Mouse (Mus musculus) midbrain, embryonic 10.5 days (tissue): ENCODE measurements around the gene Hoxb5. TPM values are rescaled to one million over a fixed set of nuclear protein-coding genes. Genes with fewer than 3 reads are reported as not detected.
A peak's percentile ranks its signal among the peaks of the same experiment; 100 is the strongest.

Experiments used
- DNase-seq: peaks from one replicate; pipeline ENCODE4 v3.0.0-alpha.2; 2017; ENCODE audit warnings: low spot score
- H3K27ac ChIP-seq: fragments of 300-500 bp; sonication (generic); replicated peaks from 2 replicates; pipeline ENCODE4 v1.5.1; 2016; ENCODE audit warnings: mild to moderate bottlenecking
- H3K27me3 ChIP-seq: fragments of 300-500 bp; sonication (generic); 2 replicates; pipeline ENCODE4 v1.6.1; 2016; ENCODE audit warnings: low read depth, mild to moderate bottlenecking; ENCODE audit not compliant: poor library complexity, severe bottlenecking
- H3K36me3 ChIP-seq: fragments of 300-500 bp; sonication (generic); 2 replicates; pipeline ENCODE4 v1.6.1; 2016; ENCODE audit warnings: mild to moderate bottlenecking, moderate library complexity
- H3K4me1 ChIP-seq: fragments of 300-500 bp; sonication (generic); 2 replicates; pipeline ENCODE4 v1.6.1; 2016
- H3K4me3 ChIP-seq: fragments of 300-500 bp; sonication (generic); 2 replicates; pipeline ENCODE4 v1.5.1; 2016; ENCODE audit warnings: mild to moderate bottlenecking, moderate library complexity
- H3K9me3 ChIP-seq: fragments of 300-500 bp; sonication (generic); replicated peaks from 2 replicates; pipeline ENCODE4 v1.6.1; 2016; ENCODE audit warnings: mild to moderate bottlenecking
- WGBS: fragments of 180-500 bp; shearing (Covaris S2); methylation state at CpG from one replicate; pipeline ENCODE4 v1.1.7; 2016; 5-methylcytosine and 5-hydroxymethylcytosine counted together
- polyA plus RNA-seq: library from polyadenylated mRNA; unstranded; fragments of >200 nt; fragmentation: Nextera tagmentation; extraction: Ambion mirVana; gene quantifications from 2 replicates; pipeline ENCODE4 v1.2.1, GENCODE M21; 2016

Gene Hoxb5
- polyA plus RNA-seq, 1 experiment from 2014 or later, result not detected

DNA sequence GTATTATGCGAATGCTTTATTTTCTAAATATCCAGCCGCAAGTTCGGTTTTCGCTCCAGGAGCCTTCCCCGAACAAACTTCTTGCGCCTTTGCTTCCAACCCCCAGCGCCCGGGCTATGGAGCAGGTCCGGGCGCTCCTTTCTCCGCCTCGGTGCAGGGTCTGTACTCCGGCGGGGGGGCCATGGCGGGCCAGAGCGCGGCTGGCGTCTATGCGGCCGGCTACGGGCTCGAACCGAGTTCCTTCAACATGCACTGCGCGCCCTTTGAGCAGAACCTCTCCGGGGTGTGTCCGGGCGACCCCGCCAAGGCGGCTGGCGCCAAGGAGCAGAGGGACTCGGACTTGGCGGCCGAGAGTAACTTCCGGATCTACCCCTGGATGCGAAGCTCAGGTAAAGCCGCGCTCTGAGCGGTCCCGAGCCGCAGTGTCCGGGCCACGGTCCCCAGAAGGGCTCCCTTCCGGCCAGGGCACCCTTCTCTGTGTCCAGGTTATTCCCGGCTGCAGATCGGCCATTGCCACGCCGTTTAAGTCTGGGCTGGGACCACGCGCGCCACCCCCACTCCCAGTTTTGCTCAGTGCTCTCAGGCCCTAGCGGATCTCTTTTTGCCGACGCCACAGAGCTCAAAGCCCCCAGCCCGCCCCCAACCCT is 16.3 kb upstream of the Hoxb5 start:
- DNase-seq, result no peak
- peaks cover 100% of the 10 kb centered on the region for H3K27me3 ChIP-seq
- no peaks in the 10 kb centered on the region for H3K36me3 ChIP-seq
- peaks cover 32% of the 10 kb centered on the region for H3K4me1 ChIP-seq
- no peak overlapping the region for H3K27ac ChIP-seq
- H3K4me3 ChIP-seq, result peak overlapping the region; percentile 30
- H3K9me3 ChIP-seq, result no peaks in the 10 kb centered on the region
- WGBS, result under 1% methylated on average over 55 of the region's 55 CpGs

DNA sequence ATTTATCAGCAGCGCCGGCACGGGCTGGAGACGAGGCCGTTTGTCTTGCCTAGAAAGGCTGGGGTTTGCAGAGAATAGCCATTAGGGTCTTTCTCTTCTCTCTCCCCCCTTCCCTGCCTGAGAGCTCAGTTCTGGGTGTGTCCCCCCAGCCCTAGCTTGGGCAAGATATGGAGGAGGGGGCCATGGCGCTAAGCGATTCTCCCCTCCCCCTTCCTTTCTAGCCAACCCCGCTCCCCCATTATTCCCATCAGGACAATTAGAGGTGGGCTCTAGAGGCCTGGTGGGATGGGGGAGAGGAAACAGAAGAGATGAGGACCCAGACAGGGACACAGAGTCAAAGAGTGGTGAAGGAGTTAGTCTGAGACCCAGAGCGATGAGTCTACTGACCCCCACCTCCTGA is 15.7 kb upstream of the Hoxb5 start:
- H3K9me3 ChIP-seq, result no peaks in the 10 kb centered on the region
- H3K27me3 ChIP-seq, result peaks cover 100% of the 10 kb centered on the region
- H3K4me1 ChIP-seq, result peaks cover 32% of the 10 kb centered on the region
- no peak overlapping the region for H3K4me3 ChIP-seq
- under 1% methylated on average over 9 of the region's 9 CpGs for WGBS
- H3K27ac ChIP-seq, result no peak overlapping the region
- no peaks in the 10 kb centered on the region for H3K36me3 ChIP-seq
- DNase-seq, result no peak

DNA sequence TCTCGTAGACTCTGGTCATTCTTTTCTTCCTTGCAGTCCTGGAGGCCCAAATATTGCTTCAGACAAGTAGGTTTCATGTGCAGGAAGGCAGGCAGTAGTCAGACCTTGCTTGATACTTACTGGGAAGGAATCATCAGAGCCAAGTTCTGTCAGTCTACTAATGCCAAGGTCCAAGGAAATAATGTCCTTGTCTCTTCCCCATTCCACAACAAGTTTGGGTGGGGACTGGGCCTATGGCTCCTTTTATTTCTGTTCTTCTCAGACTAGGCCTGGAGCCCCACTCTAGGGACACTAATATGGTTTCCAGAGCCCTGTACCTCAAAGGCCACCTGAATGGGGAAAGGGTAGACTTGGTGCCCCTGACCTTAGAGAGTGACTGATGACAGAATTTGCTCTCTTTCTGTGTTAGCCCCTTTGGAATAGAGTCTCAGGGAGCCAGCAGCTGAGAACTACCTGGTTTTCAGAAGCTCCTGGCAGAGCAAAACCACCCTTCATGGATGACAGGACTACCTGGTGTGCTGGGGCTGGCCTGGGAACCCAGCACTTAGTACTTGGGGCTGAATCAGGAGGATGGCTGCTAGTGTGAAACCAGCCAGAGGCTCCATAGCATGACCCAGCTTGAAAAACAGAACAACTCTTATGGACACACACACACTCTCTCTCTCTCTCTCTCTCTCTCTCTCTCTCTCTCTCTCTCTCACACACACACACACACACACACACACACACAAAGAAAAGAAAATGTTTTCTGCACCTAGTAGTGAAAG is 14.5 kb upstream of the Hoxb5 start:
- Histone ChIP-seq H3K9me3 (no peaks in the 10 kb centered on the region), H3K36me3 (no peaks in the 10 kb centered on the region), H3K27ac (no peak overlapping the region), H3K4me1 (peaks cover 25% of the 10 kb centered on the region), H3K27me3 (peaks cover 100% of the 10 kb centered on the region), H3K4me3 (no peak overlapping the region)
- DNase-seq, result no peak
- WGBS, result 7% methylated on average over 1 of the region's 1 CpGs

DNA sequence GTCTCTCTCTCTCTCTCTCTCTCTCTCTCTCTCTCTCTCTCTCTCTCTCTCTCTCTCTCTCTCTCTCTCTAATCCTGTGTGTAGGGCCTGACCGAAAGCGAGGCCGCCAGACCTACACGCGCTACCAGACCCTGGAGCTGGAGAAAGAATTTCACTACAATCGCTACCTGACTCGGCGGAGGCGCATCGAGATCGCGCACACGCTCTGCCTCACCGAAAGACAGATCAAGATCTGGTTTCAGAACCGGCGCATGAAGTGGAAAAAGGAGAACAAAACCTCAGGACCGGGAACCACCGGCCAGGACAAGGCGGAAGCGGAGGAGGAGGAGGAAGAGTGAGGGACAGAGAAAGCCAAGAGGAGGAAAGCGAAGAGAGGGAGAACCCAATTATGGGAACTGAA is 13.8 kb upstream of the Hoxb5 start:
- 1% methylated on average over 21 of the region's 21 CpGs for WGBS
- Histone ChIP-seq H3K27ac (no peak overlapping the region), H3K9me3 (no peaks in the 10 kb centered on the region), H3K4me1 (peaks cover 19% of the 10 kb centered on the region), H3K4me3 (no peak overlapping the region), H3K27me3 (peaks cover 100% of the 10 kb centered on the region), H3K36me3 (no peaks in the 10 kb centered on the region)
- no peak for DNase-seq

DNA sequence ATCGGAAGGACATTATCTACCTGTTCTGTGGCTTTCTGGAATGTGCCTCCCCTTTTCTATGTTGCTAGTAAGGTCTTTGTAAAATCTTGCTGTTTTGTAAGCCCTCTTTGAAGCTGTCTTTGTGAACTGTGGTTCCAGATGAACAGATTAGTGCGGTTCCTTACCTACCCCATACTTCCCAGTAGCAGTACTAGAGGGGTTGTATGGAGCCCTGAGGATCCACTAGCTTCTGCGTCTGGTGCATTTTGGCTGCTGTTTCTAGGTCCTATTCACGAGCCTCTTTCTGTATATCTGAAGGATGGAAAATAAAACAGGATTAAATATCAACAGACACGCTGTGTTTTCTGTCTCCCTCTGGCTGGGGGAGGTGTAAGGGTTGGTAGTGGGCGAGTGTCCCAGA is 13.3 kb upstream of the Hoxb5 start:
- 7% methylated on average over 6 of the region's 6 CpGs for WGBS

DNA sequence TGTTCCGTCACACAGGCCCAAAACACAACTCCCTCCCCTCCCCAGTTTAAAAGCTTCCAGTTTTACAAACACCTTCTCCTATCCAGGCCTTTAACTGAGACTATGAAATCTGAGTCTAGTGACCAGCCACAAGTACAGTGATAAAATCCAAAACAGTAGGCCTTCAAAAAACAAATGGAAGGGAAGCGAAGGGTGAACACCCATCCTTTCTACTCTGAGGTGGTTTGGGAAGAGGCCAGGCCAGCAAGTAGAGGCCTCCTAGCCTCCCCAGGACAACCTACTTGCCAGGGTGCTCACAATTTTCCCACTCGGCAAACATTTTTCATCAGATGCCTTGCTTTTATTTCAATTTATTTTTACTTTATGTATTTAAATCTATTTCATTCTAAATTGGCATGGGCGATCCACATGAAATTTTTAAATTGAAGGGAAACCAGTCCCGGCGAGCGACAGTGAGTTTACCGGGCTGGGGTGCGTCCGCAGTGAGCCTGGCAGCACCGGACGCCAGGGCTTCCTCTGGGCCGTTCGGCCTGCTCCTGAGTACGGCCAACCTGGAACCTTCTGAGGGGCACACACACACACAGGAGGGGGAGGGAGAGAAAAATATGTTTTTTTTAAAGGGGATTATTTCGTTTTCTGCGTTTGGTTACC is 12.3 kb upstream of the Hoxb5 start:
- Histone ChIP-seq H3K36me3 (no peaks in the 10 kb centered on the region), H3K27me3 (peaks cover 100% of the 10 kb centered on the region), H3K9me3 (no peaks in the 10 kb centered on the region), H3K27ac (no peak overlapping the region), H3K4me1 (peaks cover 8% of the 10 kb centered on the region), H3K4me3 (no peak overlapping the region)
- 2% methylated on average over 17 of the region's 17 CpGs for WGBS
- no peak for DNase-seq

More for the DNA sequence above, 13.3 kb upstream of the Hoxb5 start:
- Histone ChIP-seq H3K36me3 (no peaks in the 10 kb centered on the region), H3K27ac (no peak overlapping the region), H3K27me3 (peaks cover 100% of the 10 kb centered on the region), H3K4me3 (no peak overlapping the region), H3K4me1 (peaks cover 13% of the 10 kb centered on the region), H3K9me3 (no peaks in the 10 kb centered on the region)
- no peak for DNase-seq

DNA sequence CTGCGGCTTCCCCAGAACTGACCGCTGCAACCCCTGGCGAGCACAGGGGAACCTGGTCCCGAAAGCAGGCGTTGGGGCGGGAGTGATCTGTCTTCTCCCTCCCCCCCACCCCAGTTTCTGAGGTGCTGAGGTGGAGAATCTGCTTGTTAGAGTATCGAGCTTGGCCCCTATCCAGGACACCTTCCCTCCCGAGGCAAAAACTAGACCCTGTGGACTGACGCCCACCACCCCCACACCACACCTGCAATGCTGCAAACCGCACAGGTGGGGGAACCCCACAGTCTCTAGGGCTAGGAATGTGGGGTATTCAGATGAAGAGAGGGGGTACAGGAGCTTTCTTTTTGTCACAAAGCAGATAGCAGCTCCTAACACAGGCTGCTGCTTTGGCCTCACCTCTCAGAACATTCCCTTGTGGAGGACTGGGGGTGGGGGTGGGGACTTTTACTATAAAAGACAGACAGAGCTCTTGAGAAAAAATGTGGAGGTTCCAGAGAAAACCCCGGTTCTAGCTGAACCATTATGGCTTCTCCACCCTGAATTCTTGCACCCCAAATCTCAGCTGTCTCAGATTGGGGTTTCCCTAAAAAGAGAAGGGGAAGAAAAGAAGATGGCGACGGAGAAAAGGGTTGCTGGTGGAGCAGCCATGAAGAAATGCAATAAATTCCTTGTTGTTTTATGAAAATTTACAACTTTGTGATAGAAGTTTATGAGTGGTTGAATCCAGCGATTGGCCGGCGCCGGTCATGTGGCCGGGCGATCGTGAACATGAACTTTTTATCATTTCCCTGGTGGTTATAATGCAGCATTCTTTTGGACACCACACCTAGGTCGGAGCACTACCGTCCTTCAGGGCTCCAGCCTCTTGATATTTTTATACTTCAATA is 11.2 kb upstream of the Hoxb5 start, which contains the start of gene Hoxb6:
Gene Hoxb6 (plus strand): TSS at position 796 of the 884 bp plus-strand sequence.
- Histone ChIP-seq H3K27ac (no peak within 1 kb of the TSS), H3K9me3 (no peaks in the 10 kb centered on the region), H3K36me3 (no peaks in the 10 kb centered on the region), H3K27me3 (peaks cover 100% of the 10 kb centered on the region), H3K4me1 (peaks cover 4% of the 10 kb centered on the region), H3K4me3 (no peak within 1 kb of the TSS)
- WGBS, result 1% methylated on average over 22 of the region's 22 CpGs
- no peak for DNase-seq

DNA sequence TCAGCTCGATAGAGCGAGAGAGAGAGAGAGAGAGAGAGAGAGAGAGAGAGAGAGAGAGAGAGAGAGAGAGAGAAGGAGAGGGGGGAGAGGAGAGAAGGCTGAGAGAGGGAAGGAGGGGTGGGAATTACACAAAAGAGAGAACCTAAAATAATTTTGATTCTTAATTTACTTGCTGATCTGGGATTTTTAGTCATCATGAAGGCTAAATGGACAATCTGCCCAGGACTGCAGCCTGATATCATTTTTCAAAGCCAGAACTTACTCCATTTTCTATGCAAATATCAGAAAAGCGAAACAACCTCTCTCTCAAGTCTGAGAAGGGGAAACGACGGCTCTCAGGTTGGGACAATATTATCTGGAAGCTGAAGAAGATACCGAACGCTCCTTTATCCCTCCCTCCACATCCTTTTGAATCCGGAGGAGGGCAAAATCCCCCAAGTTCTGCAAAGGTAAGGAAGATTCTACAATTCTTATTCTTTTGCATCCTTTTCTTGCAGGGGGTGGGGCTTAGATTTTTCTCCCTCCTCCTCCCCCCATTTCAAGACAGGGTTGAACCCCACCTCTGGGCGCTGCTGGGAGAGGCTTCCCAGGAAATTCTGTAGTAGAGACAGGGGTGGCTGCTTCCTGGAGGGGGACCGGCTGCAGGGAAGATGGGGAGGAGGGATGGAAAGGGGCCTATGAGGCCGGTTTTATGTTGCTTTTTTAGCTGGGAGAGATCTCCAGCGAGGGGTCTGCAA is 10.4 kb upstream of the Hoxb5 start:
- no peak overlapping the region for H3K27ac ChIP-seq
- no peak overlapping the region for H3K4me3 ChIP-seq
- no peak for DNase-seq
- H3K36me3 ChIP-seq, result no peaks in the 10 kb centered on the region
- H3K4me1 ChIP-seq, result no peaks in the 10 kb centered on the region
- H3K9me3 ChIP-seq, result no peaks in the 10 kb centered on the region
- under 1% methylated on average over 12 of the region's 12 CpGs for WGBS
- peaks cover 100% of the 10 kb centered on the region for H3K27me3 ChIP-seq

DNA sequence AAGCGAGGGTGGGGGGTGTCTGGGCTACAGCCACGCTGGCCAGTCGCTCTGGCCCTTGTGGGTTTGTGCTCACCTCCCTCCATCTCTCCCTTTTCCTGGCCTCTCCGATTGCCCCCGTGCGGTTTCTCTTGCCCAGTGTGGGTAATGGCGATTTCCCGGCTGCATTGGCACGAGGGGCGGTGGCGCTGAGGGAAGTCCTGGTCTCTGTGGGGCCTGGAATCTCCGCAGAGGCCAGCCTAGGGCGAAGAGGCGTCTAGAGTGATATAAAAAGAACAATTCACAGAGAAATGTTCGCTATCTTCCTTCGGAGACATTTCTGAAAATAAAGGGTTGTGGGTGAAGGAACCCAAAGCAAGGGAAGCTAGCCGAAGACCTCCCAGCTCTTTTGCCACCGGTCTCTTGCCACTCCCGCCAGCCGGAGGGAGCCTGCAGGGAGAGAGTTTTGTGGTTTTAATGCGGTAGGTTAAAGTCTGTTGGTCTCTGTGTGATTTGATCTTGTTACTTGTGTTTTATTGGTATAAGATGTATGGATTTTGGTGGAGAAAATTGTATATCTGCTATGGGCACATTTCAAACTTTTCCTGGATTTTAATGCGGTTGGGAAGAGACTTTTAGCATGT is 9.7 kb upstream of the Hoxb5 start:
- no peak overlapping the region for H3K4me3 ChIP-seq
- no peak overlapping the region for H3K27ac ChIP-seq
- H3K4me1 ChIP-seq, result no peaks in the 10 kb centered on the region
- H3K9me3 ChIP-seq, result no peaks in the 10 kb centered on the region
- DNase-seq, result no peak
- peaks cover 100% of the 10 kb centered on the region for H3K27me3 ChIP-seq
- under 1% methylated on average over 22 of the region's 22 CpGs for WGBS
- no peaks in the 10 kb centered on the region for H3K36me3 ChIP-seq

DNA sequence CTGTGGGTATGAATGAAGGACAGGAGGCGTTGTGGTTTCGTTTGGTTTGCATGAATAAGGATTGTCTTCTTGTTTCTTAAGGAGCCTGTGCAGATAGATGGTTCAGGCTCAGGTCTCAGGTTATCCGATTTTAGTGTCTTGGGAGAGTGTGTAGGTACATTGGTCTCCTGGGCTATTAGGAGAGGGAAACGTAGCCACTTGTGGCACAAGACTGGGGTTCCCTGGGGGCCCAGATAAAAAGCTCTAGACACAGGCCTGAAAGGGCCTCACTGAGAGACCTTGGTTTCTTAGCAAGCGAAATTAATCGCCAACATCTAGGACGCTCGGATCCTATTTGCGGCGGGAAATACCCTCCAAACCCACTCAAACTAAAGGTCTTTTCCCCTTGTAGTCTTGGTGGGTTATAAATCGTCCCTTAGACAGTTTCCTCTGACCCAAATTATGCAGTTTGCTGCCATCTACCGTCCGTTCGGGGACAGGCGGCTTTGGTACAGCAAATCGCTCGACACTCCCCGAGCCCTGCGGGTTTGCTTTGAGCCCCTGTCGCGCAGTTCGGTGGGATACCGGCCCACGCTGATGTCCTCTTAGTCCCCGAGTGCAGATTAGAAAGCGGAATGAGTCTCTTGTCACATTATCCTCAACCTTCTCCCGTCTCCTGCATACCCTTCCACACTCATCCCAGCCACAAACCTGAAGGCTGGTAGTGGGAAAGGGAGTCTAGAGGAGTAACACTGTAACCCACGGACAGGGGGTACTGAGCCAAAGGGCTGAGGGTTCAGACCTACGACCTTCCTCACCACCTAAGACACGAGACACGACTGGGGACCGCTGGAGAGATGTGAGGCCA is 8.7 kb upstream of the Hoxb5 start:
- Histone ChIP-seq H3K27ac (no peak overlapping the region), H3K4me1 (peaks cover 4% of the 10 kb centered on the region), H3K4me3 (no peak overlapping the region), H3K27me3 (peaks cover 100% of the 10 kb centered on the region), H3K9me3 (no peaks in the 10 kb centered on the region), H3K36me3 (no peaks in the 10 kb centered on the region)
- DNase-seq, result peak; percentile 82
- 1% methylated on average over 32 of the region's 32 CpGs for WGBS
